Mouse (Mus musculus): ENCODE measurements around the gene Slc37a1.

GRCm38 (mm10) chr17:31286492-31286891 lies at the start of gene Slc37a1:
- TF ChIP-seq GATA1 (IDR thresholded peaks at IDR 0.05; ENCODE audit: borderline replicate concordance, low read length): no peak
- no peak for TF ChIP-seq FLI1 (IDR thresholded peaks at IDR 0.05; ENCODE audit: low read length)

All from megakaryocyte, embryonic 14.5 days (primary cell).